Mouse (Mus musculus) MEL (cell line): ENCODE data around the gene AW011738.

Source experiments
- CHD1 ChIP-seq: IDR thresholded peaks from 2 replicates; pipeline ENCODE4 v1.6.1; 2012; ENCODE audit warnings: low read depth, mild to moderate bottlenecking, inconsistent platforms, low read length, improper control_type of control experiment
- CHD2 ChIP-seq: IDR thresholded peaks from 2 replicates; pipeline ENCODE4 v1.6.1; 2011; ENCODE audit warnings: low read length, improper control_type of control experiment
- CTCF ChIP-seq, 3 experiments: IDR thresholded peaks in 2 of 3; conservative IDR thresholded peaks in 1 of 3; 2 replicates each; pipeline ENCODE4 v1.5.1; 2011 to 2012; ENCODE audit warnings: low read length in 3 of 3, low read depth in 2 of 3, mild to moderate bottlenecking in 2 of 3, improper control_type of control experiment in 1 of 3, inconsistent platforms in 1 of 3, mixed read lengths in 1 of 3, moderate library complexity in 1 of 3; ENCODE audit not compliant: control insufficient read depth in 1 of 3, insufficient read depth in 1 of 3, poor library complexity in 1 of 3, severe bottlenecking in 1 of 3
- ELF1 ChIP-seq: IDR thresholded peaks from 2 replicates; pipeline ENCODE4 v1.6.1; 2014; ENCODE audit warnings: low read depth, mild to moderate bottlenecking, inconsistent platforms, low read length, improper control_type of control experiment, moderate library complexity
- GATA1 ChIP-seq: IDR thresholded peaks from 2 replicates; pipeline ENCODE4 v1.6.1; 2011; ENCODE audit warnings: low read depth, low read length, improper control_type of control experiment
- MAFK ChIP-seq: IDR thresholded peaks from 2 replicates; pipeline ENCODE4 v1.6.1; 2011; ENCODE audit warnings: low read depth, mild to moderate bottlenecking, low read length, improper control_type of control experiment, borderline replicate concordance
- POLR2A ChIP-seq, 2 experiments: IDR thresholded peaks; 2 replicates each; pipeline ENCODE4 v1.6.1; 2011 to 2012; ENCODE audit warnings: low read length in 2 of 2, mild to moderate bottlenecking in 2 of 2, control low read depth in 1 of 2, improper control_type of control experiment in 1 of 2, low read depth in 1 of 2, moderate library complexity in 1 of 2; ENCODE audit not compliant: control insufficient read depth in 1 of 2, insufficient read depth in 1 of 2, poor library complexity in 1 of 2
- SMC3 ChIP-seq: IDR thresholded peaks from 2 replicates; pipeline ENCODE4 v1.6.1; 2011; ENCODE audit warnings: low read depth, low read length, improper control_type of control experiment
- TBP ChIP-seq: IDR thresholded peaks from 2 replicates; pipeline ENCODE4 v1.8.0; 2011; ENCODE audit warnings: low read depth, low read length, improper control_type of control experiment

DNA sequence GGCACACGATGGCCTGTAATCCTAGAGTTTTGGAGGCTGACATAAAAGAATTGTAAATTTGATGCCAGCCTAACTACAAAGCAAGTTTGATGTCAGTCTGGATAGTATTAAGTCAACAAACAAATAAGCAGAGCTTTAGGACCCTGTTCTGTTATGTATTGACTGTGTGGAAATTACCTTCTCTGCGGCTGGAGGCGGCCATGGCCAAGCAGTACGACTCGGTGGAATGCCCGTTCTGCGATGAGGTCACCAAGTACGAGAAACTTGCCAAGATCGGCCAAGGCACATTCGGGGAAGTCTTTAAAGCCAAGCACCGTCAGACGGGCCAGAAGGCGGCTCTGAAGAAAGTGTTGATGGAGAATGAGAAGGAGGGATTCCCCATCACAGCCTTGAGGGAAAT is 10.0 kb downstream of the AW011738 start:
- TF ChIP-seq MAFK (no peak), CHD2 (no peak), POLR2A (IDR thresholded peaks at IDR 0.05; ENCODE audit: control insufficient read depth in 1 of 2, insufficient read depth in 1 of 2, low read depth in 1 of 2, low read length in 2 of 2, poor library complexity in 1 of 2) (no peak), CTCF (IDR thresholded peaks at IDR 0.05 in 2 of 3, conservative IDR thresholded peaks at IDR 0.05 in 1 of 3; ENCODE audit: control insufficient read depth in 1 of 3, insufficient read depth in 1 of 3, low read depth in 2 of 3, low read length in 3 of 3, poor library complexity in 1 of 3, severe bottlenecking in 1 of 3) (no peak), SMC3 (no peak), TBP (no peak), ELF1 (no peak), GATA1 (no peak), CHD1 (no peak)
